Mouse (Mus musculus) midbrain, embryonic 14.5 days (tissue): ENCODE results near the gene Fgfr2. TPM values are rescaled to one million over a fixed set of nuclear protein-coding genes. Genes with fewer than 3 reads are reported as not detected.
A peak's percentile ranks its signal among the peaks of the same experiment; 100 is the strongest.

ENCODE experiments used
- ATAC-seq: fragments of 200-750 bp; cut with Nextera tagmentation; 2 replicates; pipeline ENCODE4 v1.8.0; 2017; ENCODE audit warnings: moderate number of reproducible peaks, moderate library complexity; ENCODE audit not compliant: low FRiP score, low TSS enrichment
- DNase-seq: peaks from one replicate; pipeline ENCODE4 v3.0.0-alpha.2; 2015
- H3K27ac ChIP-seq: fragments of 300-500 bp; sonication (generic); replicated peaks from 2 replicates; pipeline ENCODE4 v1.5.1; 2014; ENCODE audit warnings: mild to moderate bottlenecking, low read depth, low read length, moderate library complexity
- H3K27me3 ChIP-seq: fragments of 300-500 bp; sonication (generic); 2 replicates; pipeline ENCODE4 v1.6.1; 2014; ENCODE audit warnings: low read length, control low read depth, mixed read lengths; ENCODE audit not compliant: control insufficient read depth, insufficient read depth
- H3K36me3 ChIP-seq: fragments of 300-500 bp; sonication (generic); 2 replicates; pipeline ENCODE4 v1.6.1; 2014; ENCODE audit warnings: low read length, control low read depth; ENCODE audit not compliant: control insufficient read depth, insufficient read depth
- H3K4me1 ChIP-seq: fragments of 300-500 bp; sonication (generic); 2 replicates; pipeline ENCODE4 v1.6.1; 2014; ENCODE audit warnings: mild to moderate bottlenecking, antibody characterized with exemption, low read length, control low read depth; ENCODE audit not compliant: control insufficient read depth, insufficient read depth
- H3K4me2 ChIP-seq: fragments of 300-500 bp; sonication (generic); 2 replicates; pipeline ENCODE4 v1.6.1; 2014; ENCODE audit warnings: mild to moderate bottlenecking, low read length, moderate library complexity
- H3K4me3 ChIP-seq: fragments of 300-500 bp; sonication (generic); replicated peaks from 2 replicates; pipeline ENCODE4 v1.5.1; 2014; ENCODE audit warnings: low read depth, low read length
- H3K9ac ChIP-seq: fragments of 300-500 bp; sonication (generic); replicated peaks from 2 replicates; pipeline ENCODE4 v1.6.1; 2014; ENCODE audit warnings: mild to moderate bottlenecking, low read length, moderate library complexity
- H3K9me3 ChIP-seq: fragments of 300-500 bp; sonication (generic); 2 replicates; pipeline ENCODE4 v1.6.1; 2016; ENCODE audit warnings: low read length, control low read depth, mixed read lengths; ENCODE audit not compliant: control insufficient read depth
- WGBS: fragments of 180-500 bp; shearing (Covaris S2); extraction: QIAGEN DNeasy Blood & Tissue Kit; methylation state at CpG from one replicate; pipeline ENCODE4 v1.1.7; 2014; 5-methylcytosine and 5-hydroxymethylcytosine counted together
- polyA plus RNA-seq: library from polyadenylated mRNA; unstranded; fragments of >200 nt; fragmentation: Nextera tagmentation; extraction: Ambion mirVana; gene quantifications from 2 replicates; pipeline ENCODE4 v1.2.1, GENCODE M21; 2014

Gene Fgfr2
- polyA plus RNA-seq, 1 experiment from 2014 or later, result 28.1 TPM

DNA sequence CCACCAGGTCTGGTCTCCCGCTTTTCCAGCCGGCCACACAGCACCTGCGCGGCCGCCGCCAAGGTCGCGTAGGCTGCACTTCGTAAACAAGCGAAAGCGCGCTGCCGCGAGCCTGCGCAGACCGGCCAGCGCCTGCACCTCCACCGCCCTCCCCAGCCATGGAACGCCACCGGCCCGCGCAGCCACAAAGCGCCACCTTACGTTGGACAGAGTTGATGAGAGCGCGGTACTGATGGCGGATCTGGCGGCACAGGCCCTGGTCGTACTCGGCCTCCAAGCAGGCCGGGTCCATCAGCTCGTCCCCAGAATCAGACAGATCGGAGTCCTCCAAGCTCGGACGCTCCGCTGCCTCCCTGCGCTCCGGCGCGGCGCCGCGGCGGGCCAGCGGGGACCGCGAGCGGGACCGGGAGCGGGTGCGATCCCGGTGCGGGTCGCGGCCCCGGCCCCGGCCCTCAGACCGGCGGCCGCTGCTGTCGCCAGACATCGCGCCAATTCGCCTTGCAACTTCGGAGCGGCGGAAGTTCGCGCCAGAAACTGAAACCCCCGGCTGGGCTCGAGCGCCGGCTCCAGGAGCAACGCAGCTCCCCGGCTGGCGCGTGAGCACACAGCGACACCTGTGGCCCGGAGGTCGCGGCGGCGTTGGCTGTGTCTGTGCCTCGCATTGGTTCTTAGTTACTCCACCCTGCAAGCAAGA is 2576.2 kb downstream of the Fgfr2 start:
- Histone ChIP-seq H3K4me3 (peak overlapping the region; percentile 95), H3K27ac (peak overlapping the region; percentile 95), H3K36me3 (peaks cover 23% of the 10 kb centered on the region; the same call in 1 of the 2 replicates), H3K9me3 (no peaks in the 10 kb centered on the region), H3K4me1 (peaks cover 8% of the 10 kb centered on the region), H3K9ac (peak overlapping the region; percentile 87), H3K27me3 (no peaks in the 10 kb centered on the region), H3K4me2 (peak overlapping the region; percentile 78)
- WGBS, result under 1% methylated on average over 80 of the region's 84 CpGs
- DNase-seq (peak; percentile 96), ATAC-seq (peak; percentile 93)

DNA sequence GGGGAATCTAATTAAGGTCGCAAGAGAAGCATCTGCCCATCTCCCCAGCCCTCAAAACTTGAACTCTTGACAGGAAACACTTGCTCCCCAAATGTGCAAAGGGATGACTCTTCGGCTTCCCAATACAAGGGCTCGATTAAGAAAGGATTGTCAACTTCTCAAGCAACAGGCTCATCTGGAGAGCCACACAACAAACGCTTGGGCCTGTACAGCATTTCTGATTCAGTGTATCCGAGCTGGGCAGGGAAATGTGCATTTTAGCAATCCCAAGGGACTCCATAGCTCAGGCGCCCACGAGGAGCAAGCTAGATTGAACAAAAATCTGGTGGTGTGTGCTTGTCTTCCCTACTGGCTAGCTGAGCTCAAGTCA is 2576.7 kb downstream of the Fgfr2 start:
- 9% methylated on average over 7 of the region's 7 CpGs for WGBS
- no peaks in the 10 kb centered on the region for H3K27me3 ChIP-seq
- peaks cover 8% of the 10 kb centered on the region for H3K4me1 ChIP-seq
- peak overlapping the region; percentile 95 for H3K4me3 ChIP-seq
- peak overlapping the region; percentile 95 for H3K27ac ChIP-seq
- ATAC-seq (no peak), DNase-seq (no peak)
- H3K36me3 ChIP-seq, result peaks cover 26% of the 10 kb centered on the region
- H3K9ac ChIP-seq, result peak overlapping the region; percentile 87
- H3K4me2 ChIP-seq, result peak overlapping the region; percentile 78
- H3K9me3 ChIP-seq, result no peaks in the 10 kb centered on the region

GRCm38 (mm10) chr7:130545893-130546292 is 2577.3 kb downstream of the Fgfr2 start:
- 65% methylated on average over 3 of the region's 3 CpGs for WGBS
- Histone ChIP-seq H3K27me3 (no peaks in the 10 kb centered on the region), H3K27ac (no peak overlapping the region; the same call in 1 of the 2 replicates), H3K36me3 (peaks cover 30% of the 10 kb centered on the region), H3K4me1 (peaks cover 8% of the 10 kb centered on the region), H3K9ac (peak overlapping the region; percentile 87), H3K4me2 (peak overlapping the region; percentile 78), H3K9me3 (no peaks in the 10 kb centered on the region), H3K4me3 (peak overlapping the region; percentile 95)
- no peak for ATAC-seq
- no peak for DNase-seq

GRCm38 (mm10) chr7:130545401-130545800 is 2577.7 kb downstream of the Fgfr2 start:
- 94% methylated on average over 5 of the region's 5 CpGs for WGBS
- ATAC-seq, result no peak
- Histone ChIP-seq H3K27me3 (no peaks in the 10 kb centered on the region), H3K9ac (peak overlapping the region; percentile 87; the same call in 1 of the 2 replicates), H3K9me3 (no peaks in the 10 kb centered on the region), H3K36me3 (peaks cover 33% of the 10 kb centered on the region), H3K4me3 (no peak overlapping the region), H3K4me2 (peak overlapping the region; percentile 78), H3K4me1 (peaks cover 8% of the 10 kb centered on the region), H3K27ac (no peak overlapping the region)
- DNase-seq, result no peak

GRCm38 (mm10) chr7:130543181-130543580 is 2580.0 kb downstream of the Fgfr2 start:
- 96% methylated on average over 4 of the region's 4 CpGs for whole genome bisulfite sequencing
- Histone ChIP-seq H3K9me3 (no peaks in the 10 kb centered on the region), H3K4me2 (no peak overlapping the region), H3K27ac (no peak overlapping the region), H3K27me3 (no peaks in the 10 kb centered on the region), H3K4me3 (no peak overlapping the region), H3K4me1 (peaks cover 8% of the 10 kb centered on the region), H3K9ac (no peak overlapping the region), H3K36me3 (peaks cover 55% of the 10 kb centered on the region)
- ATAC-seq (no peak), DNase-seq (no peak)

DNA sequence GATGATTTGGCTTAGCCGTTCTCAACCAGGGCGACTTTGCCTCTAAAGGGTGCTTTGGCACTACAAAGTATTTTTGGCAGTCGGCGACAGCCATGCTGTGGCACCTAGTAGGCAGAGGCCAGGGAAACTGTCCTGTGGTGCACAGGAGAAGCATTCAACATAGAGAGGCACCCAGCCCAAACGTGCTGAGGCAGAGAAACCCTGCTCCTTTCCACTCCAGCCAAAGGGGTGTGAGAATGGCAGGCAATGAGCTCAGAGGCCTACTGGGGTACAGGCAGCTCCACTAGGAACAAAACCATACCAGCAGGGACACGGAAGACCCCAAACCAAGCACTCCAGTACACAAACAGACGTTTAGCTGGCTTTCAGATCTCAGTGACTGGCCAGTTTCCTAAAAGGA is 2583.0 kb downstream of the Fgfr2 start:
- H3K9me3 ChIP-seq, result no peaks in the 10 kb centered on the region
- no peak overlapping the region for H3K27ac ChIP-seq
- no peaks in the 10 kb centered on the region for H3K4me1 ChIP-seq
- H3K27me3 ChIP-seq, result no peaks in the 10 kb centered on the region
- WGBS, result 91% methylated on average over 7 of the region's 7 CpGs
- H3K36me3 ChIP-seq, result peaks cover 86% of the 10 kb centered on the region
- no peak overlapping the region for H3K4me2 ChIP-seq
- ATAC-seq, result no peak
- no peak overlapping the region for H3K4me3 ChIP-seq
- DNase-seq, result no peak
- H3K9ac ChIP-seq, result no peak overlapping the region

DNA sequence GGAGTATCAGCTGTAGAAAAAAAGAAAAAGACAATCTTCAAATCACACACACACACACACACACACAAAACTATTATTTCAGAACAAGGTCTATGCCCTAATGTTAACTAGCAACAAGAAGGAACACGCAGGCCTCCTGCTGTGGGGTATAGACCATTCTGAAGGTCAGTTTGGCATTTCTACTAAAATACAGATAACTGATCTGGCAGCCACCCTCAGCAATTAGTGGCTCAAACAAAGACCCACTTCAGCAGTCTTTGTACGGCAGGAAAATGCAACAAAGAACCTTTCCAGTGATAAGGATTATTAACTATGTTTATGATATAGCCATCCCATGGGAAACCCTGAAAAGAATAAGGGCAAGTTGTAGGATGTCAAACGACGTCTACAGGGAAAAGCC is 2586.1 kb downstream of the Fgfr2 start:
- H3K9ac ChIP-seq, result no peak overlapping the region
- WGBS, result 93% methylated on average over 4 of the region's 4 CpGs
- no peaks in the 10 kb centered on the region for H3K27me3 ChIP-seq
- no peaks in the 10 kb centered on the region for H3K9me3 ChIP-seq
- ATAC-seq, result no peak
- no peak overlapping the region for H3K4me2 ChIP-seq
- no peaks in the 10 kb centered on the region for H3K4me1 ChIP-seq
- no peak overlapping the region for H3K4me3 ChIP-seq
- H3K36me3 ChIP-seq, result peaks cover 74% of the 10 kb centered on the region
- no peak for DNase-seq
- no peak overlapping the region for H3K27ac ChIP-seq

DNA sequence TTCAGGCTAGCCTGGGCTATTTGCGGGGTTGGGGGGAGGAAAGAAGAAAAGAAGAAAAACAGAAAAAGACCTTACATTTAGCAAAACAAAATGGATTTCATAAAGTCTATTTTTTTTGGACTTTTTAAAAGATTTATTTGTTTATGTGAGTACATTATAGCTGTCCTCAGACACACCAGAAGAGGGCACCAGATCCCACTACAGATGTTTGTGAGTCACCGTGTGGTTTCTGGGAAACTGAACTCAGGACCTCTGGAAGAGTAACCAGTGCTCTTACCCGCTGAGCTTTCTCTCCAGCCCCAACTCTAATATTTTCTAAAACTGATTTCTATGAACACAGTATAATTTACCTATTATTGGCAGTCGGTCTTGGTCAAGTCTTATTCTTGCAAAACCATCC is 2588.0 kb downstream of the Fgfr2 start:
- no peaks in the 10 kb centered on the region for H3K4me1 ChIP-seq
- H3K27me3 ChIP-seq, result no peaks in the 10 kb centered on the region
- H3K9me3 ChIP-seq, result no peaks in the 10 kb centered on the region
- DNase-seq, result peak; percentile 17
- H3K9ac ChIP-seq, result no peak overlapping the region
- no peak for ATAC-seq
- peaks cover 69% of the 10 kb centered on the region for H3K36me3 ChIP-seq
- no peak overlapping the region for H3K4me3 ChIP-seq
- 93% methylated on average over 4 of the region's 4 CpGs for WGBS
- H3K4me2 ChIP-seq, result no peak overlapping the region
- H3K27ac ChIP-seq, result no peak overlapping the region
